Mouse (Mus musculus) limb, embryonic 10.5 days (tissue): ENCODE measurements around the gene Chrna3. TPM values are rescaled to one million over a fixed set of nuclear protein-coding genes. Genes with fewer than 3 reads are reported as not detected.

Experiments used
- DNase-seq: peaks from one replicate; pipeline ENCODE4 v3.0.0-alpha.2; 2017; ENCODE audit warnings: low spot score
- H3K27ac ChIP-seq: fragments of 300-500 bp; sonication (generic); 2 replicates; pipeline ENCODE4 v1.5.1; 2016; ENCODE audit warnings: mild to moderate bottlenecking
- H3K27me3 ChIP-seq: fragments of 300-500 bp; sonication (generic); 2 replicates; pipeline ENCODE4 v1.6.1; 2016; ENCODE audit warnings: low read depth, mild to moderate bottlenecking; ENCODE audit not compliant: poor library complexity, severe bottlenecking
- H3K36me3 ChIP-seq: fragments of 300-500 bp; sonication (generic); 2 replicates; pipeline ENCODE4 v1.6.1; 2016; ENCODE audit warnings: mild to moderate bottlenecking, moderate library complexity
- H3K4me1 ChIP-seq: fragments of 300-500 bp; sonication (generic); 2 replicates; pipeline ENCODE4 v1.6.1; 2016
- H3K4me3 ChIP-seq: fragments of 300-500 bp; sonication (generic); 2 replicates; pipeline ENCODE4 v1.5.1; 2016; ENCODE audit warnings: mild to moderate bottlenecking, moderate library complexity
- H3K9me3 ChIP-seq: fragments of 300-500 bp; sonication (generic); replicated peaks from 2 replicates; pipeline ENCODE4 v1.6.1; 2016; ENCODE audit warnings: mild to moderate bottlenecking
- WGBS: fragments of 180-500 bp; shearing (Covaris S2); methylation state at CpG from one replicate; pipeline ENCODE4 v1.1.7; 2016; 5-methylcytosine and 5-hydroxymethylcytosine counted together
- polyA plus RNA-seq: library from polyadenylated mRNA; unstranded; fragments of >200 nt; fragmentation: Nextera tagmentation; extraction: Ambion mirVana; gene quantifications from 2 replicates; pipeline ENCODE4 v1.2.1, GENCODE M21; 2016

Gene Chrna3
- 0.15 and 0.25 TPM in 2 replicates for polyA plus RNA-seq

- H3K4me1 ChIP-seq: peaks cover 17% of the 10 kb centered on the region
- under 1% methylated on average over 39 of the region's 39 CpGs for WGBS
- H3K4me3 ChIP-seq: peak within 1 kb of the TSS; percentile 54
- no peaks in the 10 kb centered on the region for H3K9me3 ChIP-seq
- no peaks in the 10 kb centered on the region for H3K36me3 ChIP-seq
- H3K27ac ChIP-seq: peak within 1 kb of the TSS; percentile 53
- peak; percentile 81 for DNase-seq
- H3K27me3 ChIP-seq: peaks cover 66% of the 10 kb centered on the region
Observed at GRCm38 (mm10) chr9:55026275-55026663, at the start of gene Chrna3. TSS of gene Chrna3 (minus strand) at chr9:55026562.

GRCm38 (mm10) chr9:55067965-55068265 lies 41.6 kb upstream of the Chrna3 start:
- 32% methylated on average over 5 of the region's 5 CpGs for WGBS
- H3K27ac ChIP-seq: peak overlapping the region; percentile 38

DNA sequence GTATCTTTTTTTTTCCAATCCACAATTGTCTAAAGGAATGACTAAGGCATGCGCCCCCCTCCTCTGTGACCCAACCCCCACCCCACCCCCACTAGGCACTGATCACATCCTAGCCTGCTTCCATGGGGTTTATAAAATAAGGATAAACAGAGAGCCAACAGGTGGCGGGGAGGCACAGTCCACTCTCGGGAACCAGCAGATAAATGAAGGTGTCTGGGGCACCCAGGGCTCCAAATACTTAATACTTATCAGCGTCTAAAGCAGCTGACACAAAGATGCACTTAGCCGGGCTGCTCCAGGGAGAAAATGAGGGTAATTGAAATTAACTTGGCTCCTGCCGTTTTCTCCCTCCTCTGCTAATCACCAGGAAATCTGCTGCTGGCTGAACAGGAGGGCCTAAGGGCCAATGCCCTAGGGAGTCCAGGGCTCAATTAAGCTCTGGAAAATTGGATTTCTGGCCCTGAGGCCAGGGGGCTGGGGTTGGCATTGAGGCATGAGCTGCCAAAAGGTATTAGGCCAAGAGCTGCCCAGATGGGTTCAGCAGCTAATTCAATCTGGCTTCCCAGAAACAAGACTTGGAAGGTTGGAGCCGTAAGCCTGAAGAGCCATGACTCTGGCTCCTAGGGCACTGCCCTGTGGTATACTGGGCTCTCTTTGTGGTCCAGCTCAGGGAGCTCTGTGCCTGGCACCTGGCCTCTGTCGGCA lies 41.0 kb upstream of the Chrna3 start:
- peak; percentile 65 for DNase-seq
- Histone ChIP-seq H3K27ac (peak overlapping the region; percentile 38), H3K27me3 (no peaks in the 10 kb centered on the region), H3K4me1 (peaks cover 32% of the 10 kb centered on the region), H3K4me3 (peak overlapping the region; percentile 25; the same call in 1 of the 2 replicates), H3K36me3 (no peaks in the 10 kb centered on the region), H3K9me3 (no peaks in the 10 kb centered on the region)
- 19% methylated on average over 8 of the region's 8 CpGs for WGBS

More at GRCm38 (mm10) chr9:55067965-55068265, 41.6 kb upstream of the Chrna3 start:
- peak overlapping the region; percentile 25; the same call in 1 of the 2 replicates for H3K4me3 ChIP-seq
- no peaks in the 10 kb centered on the region for H3K27me3 ChIP-seq
- peaks cover 32% of the 10 kb centered on the region for H3K4me1 ChIP-seq
- H3K36me3 ChIP-seq: no peaks in the 10 kb centered on the region
- H3K9me3 ChIP-seq: no peaks in the 10 kb centered on the region
- no peak for DNase-seq

DNA sequence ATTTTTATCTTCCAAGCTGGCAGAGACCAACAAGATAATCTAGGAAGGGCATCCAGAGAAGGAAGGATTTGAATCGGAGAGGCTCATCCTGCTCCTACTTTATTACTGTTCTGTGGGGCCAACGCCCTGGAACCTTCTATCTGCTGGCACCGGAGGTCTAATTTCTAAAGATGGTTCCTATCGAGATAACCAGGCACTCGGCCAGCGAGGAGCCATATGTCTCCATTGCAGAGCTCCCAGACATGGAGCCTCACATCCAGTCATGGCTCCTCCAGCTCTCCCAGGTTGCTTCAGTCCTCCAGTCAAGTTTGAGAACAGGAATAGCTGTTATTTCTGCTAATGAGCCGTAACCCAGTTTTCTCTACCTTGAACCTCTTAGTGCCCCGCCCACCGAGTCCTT lies 38.9 kb upstream of the Chrna3 start:
- H3K27ac ChIP-seq: no peak overlapping the region
- no peak for DNase-seq
- no peak overlapping the region for H3K4me3 ChIP-seq
- H3K36me3 ChIP-seq: no peaks in the 10 kb centered on the region
- H3K27me3 ChIP-seq: no peaks in the 10 kb centered on the region
- no peaks in the 10 kb centered on the region for H3K9me3 ChIP-seq
- H3K4me1 ChIP-seq: peaks cover 32% of the 10 kb centered on the region
- 92% methylated on average over 9 of the region's 9 CpGs for WGBS

DNA sequence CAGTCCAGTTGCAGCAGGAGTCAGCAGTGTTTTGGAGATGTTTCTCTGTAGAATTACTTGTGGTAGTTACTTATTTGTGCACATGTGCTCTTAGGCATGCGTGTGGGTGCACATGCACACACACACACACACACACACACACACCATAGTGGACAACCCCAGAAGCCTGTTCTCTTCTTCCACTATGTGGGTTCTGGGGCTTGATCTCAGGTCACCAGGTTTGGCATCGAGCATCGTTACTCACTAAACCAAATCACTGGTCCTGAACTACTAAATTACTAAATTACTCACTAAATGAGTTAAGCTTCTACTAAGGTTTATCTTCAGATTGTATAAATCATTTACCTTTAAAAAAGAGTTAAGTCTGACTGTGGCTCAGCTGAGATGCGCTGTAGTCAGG lies 31.7 kb upstream of the Chrna3 start:
- no peaks in the 10 kb centered on the region for H3K27me3 ChIP-seq
- H3K36me3 ChIP-seq: no peaks in the 10 kb centered on the region
- WGBS: 80% methylated on average over 4 of the region's 4 CpGs
- H3K4me1 ChIP-seq: peaks cover 10% of the 10 kb centered on the region; the same call in 1 of the 2 replicates
- no peak for DNase-seq
- no peak overlapping the region for H3K4me3 ChIP-seq
- no peaks in the 10 kb centered on the region for H3K9me3 ChIP-seq
- no peak overlapping the region for H3K27ac ChIP-seq

- no peaks in the 10 kb centered on the region for H3K27me3 ChIP-seq
- H3K36me3 ChIP-seq: no peaks in the 10 kb centered on the region
- no peak overlapping the region for H3K27ac ChIP-seq
- H3K4me1 ChIP-seq: peaks cover 10% of the 10 kb centered on the region; the same call in 1 of the 2 replicates
- DNase-seq: no peak
- no peaks in the 10 kb centered on the region for H3K9me3 ChIP-seq
- WGBS: 72% methylated on average over 2 of the region's 2 CpGs
- no peak overlapping the region for H3K4me3 ChIP-seq
Observed at GRCm38 (mm10) chr9:55055386-55055930, 29.1 kb upstream of the Chrna3 start.

DNA sequence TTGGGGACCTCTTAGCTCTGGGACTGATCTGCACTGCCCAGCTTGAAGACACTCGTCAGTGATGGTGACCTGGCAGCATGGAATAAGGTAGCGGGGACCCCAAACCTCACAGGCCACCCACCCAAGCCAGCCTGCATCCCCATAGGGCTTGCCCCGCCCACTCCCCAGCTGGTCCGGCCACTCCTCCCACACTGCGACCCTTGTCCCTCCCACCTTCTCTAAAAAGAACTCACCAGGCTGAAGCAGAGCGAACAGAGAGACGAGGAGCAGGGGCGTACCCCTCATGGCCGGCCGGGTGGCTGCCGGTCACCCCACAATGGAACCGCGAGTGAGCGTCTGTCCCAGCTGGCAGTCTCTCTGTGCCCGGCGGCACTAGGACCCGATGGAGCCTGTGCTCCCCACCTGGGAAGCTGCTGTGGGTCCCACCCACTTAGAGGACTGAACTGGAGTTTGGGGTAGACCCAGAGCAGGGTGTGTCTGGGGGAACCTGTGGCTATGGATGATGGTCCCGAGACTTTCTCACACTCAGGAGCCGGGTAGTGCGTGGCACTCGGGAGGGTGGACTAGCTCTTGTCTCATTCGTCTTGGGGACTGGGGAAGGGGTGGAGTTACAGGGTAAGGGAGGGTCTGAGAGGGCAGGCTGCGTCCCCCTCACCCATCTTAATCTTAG lies 22.0 kb upstream of the Chrna3 start, which contains the start of gene Chrnb4:
Gene Chrnb4 (minus strand): TSS at position 569 of the 670 bp plus-strand sequence.
- peak within 1 kb of the TSS; percentile 64 for H3K4me3 ChIP-seq
- H3K36me3 ChIP-seq: no peaks in the 10 kb centered on the region
- under 1% methylated on average over 23 of the region's 23 CpGs for WGBS
- H3K27me3 ChIP-seq: peaks cover 41% of the 10 kb centered on the region
- peak; percentile 67 for DNase-seq
- H3K9me3 ChIP-seq: no peaks in the 10 kb centered on the region
- H3K4me1 ChIP-seq: peaks cover 27% of the 10 kb centered on the region
- H3K27ac ChIP-seq: peak within 1 kb of the TSS; percentile 37; the same call in 1 of the 2 replicates

GRCm38 (mm10) chr9:55046764-55047163 lies 20.4 kb upstream of the Chrna3 start:
- H3K27ac ChIP-seq: no peak overlapping the region

DNA sequence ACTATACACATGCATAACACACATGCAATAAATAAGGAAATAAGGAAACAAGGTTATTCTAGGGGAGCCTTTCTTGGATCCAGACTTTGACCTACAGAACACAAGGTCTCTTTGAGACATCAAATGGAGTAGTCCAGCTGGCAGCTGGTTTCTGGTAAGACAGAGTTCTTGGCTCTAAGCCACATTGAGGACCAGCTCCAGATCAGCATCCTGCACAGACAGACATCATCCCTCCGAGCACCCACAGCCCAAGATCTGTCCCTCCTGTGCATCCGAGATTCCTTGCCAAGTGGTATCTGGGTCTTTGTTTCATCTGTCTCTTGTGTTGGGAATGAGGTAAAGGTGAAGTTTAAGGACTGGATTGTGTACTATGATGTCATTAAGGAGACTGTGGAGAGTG lies 18.6 kb upstream of the Chrna3 start:
- Histone ChIP-seq H3K27ac (no peak overlapping the region), H3K4me1 (peaks cover 27% of the 10 kb centered on the region), H3K36me3 (no peaks in the 10 kb centered on the region), H3K4me3 (no peak overlapping the region), H3K9me3 (no peaks in the 10 kb centered on the region), H3K27me3 (peaks cover 41% of the 10 kb centered on the region)
- DNase-seq: no peak
- WGBS: 83% methylated on average over 2 of the region's 2 CpGs

More at GRCm38 (mm10) chr9:55046764-55047163, 20.4 kb upstream of the Chrna3 start:
- no peak for DNase-seq
- peaks cover 41% of the 10 kb centered on the region for H3K27me3 ChIP-seq
- no peaks in the 10 kb centered on the region for H3K9me3 ChIP-seq
- no peak overlapping the region for H3K4me3 ChIP-seq
- H3K4me1 ChIP-seq: peaks cover 27% of the 10 kb centered on the region
- WGBS: 0% methylated on average over 3 of the region's 3 CpGs
- no peaks in the 10 kb centered on the region for H3K36me3 ChIP-seq

GRCm38 (mm10) chr9:55043688-55044087 lies 17.3 kb upstream of the Chrna3 start:
- Histone ChIP-seq H3K27ac (no peak overlapping the region), H3K4me3 (no peak overlapping the region), H3K4me1 (peaks cover 21% of the 10 kb centered on the region), H3K9me3 (no peaks in the 10 kb centered on the region), H3K27me3 (peaks cover 35% of the 10 kb centered on the region), H3K36me3 (no peaks in the 10 kb centered on the region)
- no peak for DNase-seq
- 5% methylated on average over 8 of the region's 8 CpGs for WGBS

GRCm38 (mm10) chr9:55041389-55041788 lies 15.0 kb upstream of the Chrna3 start:
- no peak overlapping the region for H3K27ac ChIP-seq
- peaks cover 11% of the 10 kb centered on the region for H3K4me1 ChIP-seq
- H3K36me3 ChIP-seq: no peaks in the 10 kb centered on the region
- peaks cover 24% of the 10 kb centered on the region; the same call in 1 of the 2 replicates for H3K27me3 ChIP-seq
- no peak overlapping the region for H3K4me3 ChIP-seq
- 47% methylated on average over 2 of the region's 2 CpGs for WGBS
- no peak for DNase-seq
- H3K9me3 ChIP-seq: no peaks in the 10 kb centered on the region

DNA sequence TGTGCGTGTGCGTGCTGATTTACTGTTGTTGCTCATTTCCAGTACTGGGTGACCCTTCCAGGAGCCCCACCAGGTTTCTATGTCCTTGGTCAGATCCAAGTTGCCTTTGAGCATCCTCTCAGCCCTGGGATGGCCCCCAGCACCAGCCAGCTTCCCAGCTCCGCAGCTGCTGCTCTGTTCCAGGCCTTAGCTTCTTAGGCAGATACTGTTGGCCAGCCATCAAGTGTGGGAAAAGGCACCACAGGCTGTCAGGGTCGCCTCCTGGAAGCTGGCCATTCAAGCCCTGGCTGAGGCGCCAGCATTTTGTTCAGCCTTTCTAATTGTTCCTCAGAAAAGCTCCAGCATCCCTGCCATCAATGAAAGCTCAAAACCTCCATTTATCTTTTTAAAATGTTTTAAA lies 13.6 kb upstream of the Chrna3 start:
- 78% methylated on average over 5 of the region's 5 CpGs for WGBS
- Histone ChIP-seq H3K36me3 (no peaks in the 10 kb centered on the region), H3K9me3 (no peaks in the 10 kb centered on the region), H3K4me3 (no peak overlapping the region), H3K27me3 (peaks cover 12% of the 10 kb centered on the region; the same call in 1 of the 2 replicates), H3K27ac (no peak overlapping the region), H3K4me1 (peaks cover 11% of the 10 kb centered on the region)
- DNase-seq: no peak

GRCm38 (mm10) chr9:55038948-55039347 lies 12.6 kb upstream of the Chrna3 start:
- H3K4me3 ChIP-seq: no peak overlapping the region
- peaks cover 4% of the 10 kb centered on the region; the same call in 1 of the 2 replicates for H3K27me3 ChIP-seq
- H3K9me3 ChIP-seq: no peaks in the 10 kb centered on the region
- H3K4me1 ChIP-seq: peaks cover 4% of the 10 kb centered on the region
- H3K27ac ChIP-seq: no peak overlapping the region
- no peak for DNase-seq
- H3K36me3 ChIP-seq: no peaks in the 10 kb centered on the region
- 87% methylated on average over 8 of the region's 8 CpGs for WGBS
